Mouse (Mus musculus) E14TG2a.4 (cell line): ENCODE results near the gene Ubl7.

Experiments
- H3K27me3 ChIP-seq: 2 replicates; pipeline ENCODE4 v1.6.1; 2014; ENCODE audit warnings: low read length, control low read depth; ENCODE audit not compliant: insufficient read depth
- H3K36me3 ChIP-seq: 2 replicates; pipeline ENCODE4 v1.6.1; 2014; ENCODE audit warnings: low read length, control low read depth; ENCODE audit not compliant: insufficient read depth
- H3K4me1 ChIP-seq: replicated peaks from 2 replicates; pipeline ENCODE4 v1.6.1; 2014; ENCODE audit warnings: low read depth, low read length, control low read depth
- H3K4me3 ChIP-seq: replicated peaks from 2 replicates; pipeline ENCODE4 v1.5.1; 2014; ENCODE audit warnings: mild to moderate bottlenecking, low read length
- H3K9me3 ChIP-seq: 2 replicates; pipeline ENCODE4 v1.6.1; 2014; ENCODE audit warnings: low read length, control low read depth
- CTCF ChIP-seq: conservative IDR thresholded peaks from 2 replicates; pipeline ENCODE4 v1.5.1; 2014; ENCODE audit warnings: low read length
- NANOG ChIP-seq: IDR thresholded peaks from 2 replicates; pipeline ENCODE4 v1.6.1; 2014; ENCODE audit warnings: borderline replicate concordance, low read length, mixed read lengths
- POU5F1 ChIP-seq: IDR thresholded peaks from 2 replicates; pipeline ENCODE4 v1.6.1; 2014; ENCODE audit warnings: low read length, borderline replicate concordance

Gene Ubl7

GRCm38 (mm10) chr9:57963249-57963997 lies 52.6 kb downstream of the Ubl7 start:
- TF ChIP-seq NANOG (no peak), POU5F1 (no peak), CTCF (no peak)
- H3K9me3 ChIP-seq: no peaks in the 10 kb centered on the region
- no peak overlapping the region for H3K4me3 ChIP-seq
- H3K36me3 ChIP-seq: no peaks in the 10 kb centered on the region
- peaks cover 43% of the 10 kb centered on the region for H3K27me3 ChIP-seq
- peaks cover 49% of the 10 kb centered on the region for H3K4me1 ChIP-seq

- no peak for TF ChIP-seq CTCF
- TF ChIP-seq NANOG: no peak
- no peak for TF ChIP-seq POU5F1
- Histone ChIP-seq H3K4me1 (peaks cover 54% of the 10 kb centered on the region), H3K36me3 (no peaks in the 10 kb centered on the region), H3K4me3 (no peak overlapping the region), H3K9me3 (no peaks in the 10 kb centered on the region), H3K27me3 (peaks cover 47% of the 10 kb centered on the region)
Measured at GRCm38 (mm10) chr9:57963998-57964395, 53.2 kb downstream of the Ubl7 start.

GRCm38 (mm10) chr9:57964528-57965250 lies 53.9 kb downstream of the Ubl7 start:
- no peak overlapping the region for H3K4me3 ChIP-seq
- H3K27me3 ChIP-seq: peaks cover 44% of the 10 kb centered on the region
- no peaks in the 10 kb centered on the region for H3K9me3 ChIP-seq
- H3K4me1 ChIP-seq: peaks cover 60% of the 10 kb centered on the region
- no peaks in the 10 kb centered on the region for H3K36me3 ChIP-seq
- TF ChIP-seq CTCF: no peak
- TF ChIP-seq NANOG: no peak
- TF ChIP-seq POU5F1: no peak

- Histone ChIP-seq H3K27me3 (peaks cover 35% of the 10 kb centered on the region), H3K4me1 (peaks cover 58% of the 10 kb centered on the region), H3K4me3 (no peak overlapping the region), H3K9me3 (no peaks in the 10 kb centered on the region), H3K36me3 (no peaks in the 10 kb centered on the region)
- TF ChIP-seq POU5F1 (no peak), NANOG (no peak), CTCF (no peak)
Measured at GRCm38 (mm10) chr9:57965281-57966185, 54.8 kb downstream of the Ubl7 start.

GRCm38 (mm10) chr9:57967237-57967960 lies 56.6 kb downstream of the Ubl7 start:
- Histone ChIP-seq H3K36me3 (no peaks in the 10 kb centered on the region), H3K27me3 (peaks cover 28% of the 10 kb centered on the region), H3K4me1 (peaks cover 41% of the 10 kb centered on the region), H3K4me3 (peak overlapping the region; percentile 43), H3K9me3 (no peaks in the 10 kb centered on the region)
- TF ChIP-seq POU5F1 (no peak), CTCF (no peak), NANOG (no peak)

GRCm38 (mm10) chr9:57968166-57968771 lies 57.5 kb downstream of the Ubl7 start:
- Histone ChIP-seq H3K36me3 (no peaks in the 10 kb centered on the region), H3K9me3 (no peaks in the 10 kb centered on the region), H3K4me3 (no peak overlapping the region; the same call in 1 of the 2 replicates), H3K4me1 (peaks cover 40% of the 10 kb centered on the region), H3K27me3 (peaks cover 28% of the 10 kb centered on the region)
- TF ChIP-seq CTCF (no peak), POU5F1 (no peak), NANOG (no peak)

- H3K36me3 ChIP-seq: no peaks in the 10 kb centered on the region
- peaks cover 40% of the 10 kb centered on the region for H3K4me1 ChIP-seq
- H3K9me3 ChIP-seq: no peaks in the 10 kb centered on the region
- peaks cover 29% of the 10 kb centered on the region for H3K27me3 ChIP-seq
- no peak for TF ChIP-seq POU5F1
- no peak for TF ChIP-seq NANOG
- no peak for TF ChIP-seq CTCF
- H3K4me3 ChIP-seq: no peak overlapping the region
Measured at GRCm38 (mm10) chr9:57968783-57969542, 58.2 kb downstream of the Ubl7 start.
